Mouse (Mus musculus): Measurements from ENCODE around the gene Dennd2d.

- TF ChIP-seq GATA1 (IDR thresholded peaks at IDR 0.05; ENCODE audit: low read length) (no peak), TAL1 (IDR thresholded peaks at IDR 0.05; ENCODE audit: low read length) (no peak)
Observed at GRCm38 (mm10) chr3:106464750-106465149, 17.5 kb upstream of the Dennd2d start.
